ENCODE assay signal across 8 mouse cellular contexts in genomic region chr10:116473071-116473758, GRCm38 (mm10). TPM values are rescaled to one million over a fixed set of nuclear protein-coding genes. Genes with fewer than 3 reads are reported as not detected.
DNase-seq lines count a peak whose midpoint lies in the region; ATAC-seq and TF ChIP-seq lines count a peak whose summit lies in the region.

No protein-coding gene starts in this region.

- H3K27me3 ChIP-seq in embryonic facial prominence, embryonic 11.5 days (ENCODE audit: control insufficient read depth, insufficient read depth, low read length): no peaks in the 10 kb centered on the region
- 0 out of 2 replicates have a peak, but pooled peaks cover 3% of the 10 kb centered on the region for H3K27me3 ChIP-seq in hindbrain, embryonic 13.5 days
- H3K27me3 ChIP-seq in limb, embryonic 13.5 days: no peaks in the 10 kb centered on the region
- H3K27me3 ChIP-seq in midbrain, embryonic 15.5 days (replicated peaks): no peaks in the 10 kb centered on the region
- no peaks in the 10 kb centered on the region for H3K27me3 ChIP-seq in testis, adult 2 months (ENCODE audit: control insufficient read depth, insufficient read depth, low read length)

- H3K4me3 ChIP-seq in embryonic facial prominence, embryonic 11.5 days (ENCODE audit: low read depth, low read length): peak overlapping the region; percentile 72
- peak overlapping the region; percentile 75 for H3K4me3 ChIP-seq in hindbrain, embryonic 13.5 days
- H3K4me3 ChIP-seq in limb, embryonic 13.5 days: peak overlapping the region; percentile 75
- peak overlapping the region; percentile 83 for H3K4me3 ChIP-seq in midbrain, embryonic 15.5 days
- peak overlapping the region; percentile 82 for H3K4me3 ChIP-seq in testis, adult 2 months (ENCODE audit: control insufficient read depth, low read depth, low read length)

- peak; percentile 19 for DNase-seq in gastrocnemius, postnatal 10 days
- DNase-seq in gastrocnemius, adult 8-10 months (ENCODE audit: low spot score in 2 of 2): no peak
- DNase-seq in T-cell, adult 2 months (ENCODE audit: low spot score): peak; percentile 72
- peak; percentile 71 for DNase-seq in embryonic facial prominence, embryonic 11.5 days (ENCODE audit: low spot score)

- no peaks in the 10 kb centered on the region for H3K4me1 ChIP-seq in embryonic facial prominence, embryonic 11.5 days (ENCODE audit: control insufficient read depth, insufficient read depth, low read length)
- peaks cover 38% of the 10 kb centered on the region for H3K4me1 ChIP-seq in hindbrain, embryonic 13.5 days (replicated peaks)
- H3K4me1 ChIP-seq in limb, embryonic 13.5 days: peaks cover 31% of the 10 kb centered on the region
- peaks cover 36% of the 10 kb centered on the region for H3K4me1 ChIP-seq in midbrain, embryonic 15.5 days
- H3K4me1 ChIP-seq in testis, adult 2 months (ENCODE audit: control insufficient read depth, insufficient read depth, low read length): peaks cover 11% of the 10 kb centered on the region

- peak overlapping the region; percentile 87 for H3K9ac ChIP-seq in embryonic facial prominence, embryonic 11.5 days (replicated peaks; ENCODE audit: low read length)
- H3K9ac ChIP-seq in hindbrain, embryonic 13.5 days: peak overlapping the region; percentile 85
- H3K9ac ChIP-seq in limb, embryonic 13.5 days: peak overlapping the region; percentile 80
- peak overlapping the region; percentile 70 for H3K9ac ChIP-seq in midbrain, embryonic 15.5 days

- peak; percentile 60 for ATAC-seq in embryonic facial prominence, embryonic 11.5 days (replicated peaks; ENCODE audit: insufficient number of reproducible peaks, low FRiP score, low TSS enrichment, low read depth)
- ATAC-seq in hindbrain, embryonic 13.5 days (ENCODE audit: low FRiP score): peak; percentile 79
- peak; percentile 75 for ATAC-seq in limb, embryonic 13.5 days (ENCODE audit: low FRiP score, low read depth)
- peak; percentile 83 for ATAC-seq in midbrain, embryonic 15.5 days (replicated peaks)

- under 1% methylated on average over 37 of the region's 78 CpGs for WGBS in embryonic facial prominence, embryonic 11.5 days
- under 1% methylated on average over 44 of the region's 78 CpGs for whole genome bisulfite sequencing in hindbrain, embryonic 13.5 days
- under 1% methylated on average over 38 of the region's 78 CpGs for WGBS in limb, embryonic 13.5 days
- WGBS in midbrain, embryonic 15.5 days: under 1% methylated on average over 68 of the region's 78 CpGs

- H3K9me3 ChIP-seq in embryonic facial prominence, embryonic 11.5 days (replicated peaks; ENCODE audit: control insufficient read depth, low read length): no peaks in the 10 kb centered on the region
- H3K9me3 ChIP-seq in hindbrain, embryonic 13.5 days: no peaks in the 10 kb centered on the region
- H3K9me3 ChIP-seq in limb, embryonic 13.5 days: peaks cover 8% of the 10 kb centered on the region
- no peaks in the 10 kb centered on the region for H3K9me3 ChIP-seq in midbrain, embryonic 15.5 days

- H3K4me2 ChIP-seq in embryonic facial prominence, embryonic 11.5 days (ENCODE audit: low read depth, low read length): peak overlapping the region; percentile 91
- peak overlapping the region; percentile 84 for H3K4me2 ChIP-seq in hindbrain, embryonic 13.5 days
- peak overlapping the region; percentile 94 for H3K4me2 ChIP-seq in limb, embryonic 13.5 days (replicated peaks)
- H3K4me2 ChIP-seq in midbrain, embryonic 15.5 days: peak overlapping the region; percentile 87

- H3K36me3 ChIP-seq in embryonic facial prominence, embryonic 11.5 days (replicated peaks; ENCODE audit: control insufficient read depth, insufficient read depth, low read depth, low read length): no peaks in the 10 kb centered on the region
- H3K36me3 ChIP-seq in hindbrain, embryonic 13.5 days: no peaks in the 10 kb centered on the region; the same call in 1 of the 2 replicates
- no peaks in the 10 kb centered on the region for H3K36me3 ChIP-seq in limb, embryonic 13.5 days
- H3K36me3 ChIP-seq in midbrain, embryonic 15.5 days (replicated peaks): no peaks in the 10 kb centered on the region
- H3K36me3 ChIP-seq in testis, adult 2 months (ENCODE audit: control insufficient read depth, insufficient read depth, low read length): no peaks in the 10 kb centered on the region

- TF ChIP-seq POLR2A in testis, adult 2 months (IDR thresholded peaks at IDR 0.05; ENCODE audit: control insufficient read depth, low read depth, low read length): no peak

- H3K27ac ChIP-seq in embryonic facial prominence, embryonic 11.5 days (replicated peaks; ENCODE audit: low read depth, low read length): peak overlapping the region; percentile 48; the same call in 1 of the 2 replicates
- H3K27ac ChIP-seq in hindbrain, embryonic 13.5 days: peak overlapping the region; percentile 91
- peak overlapping the region; percentile 69; the same call in 1 of the 2 replicates for H3K27ac ChIP-seq in limb, embryonic 13.5 days
- peak overlapping the region; percentile 87 for H3K27ac ChIP-seq in midbrain, embryonic 15.5 days
- peak overlapping the region; percentile 51 for H3K27ac ChIP-seq in testis, adult 2 months (ENCODE audit: control insufficient read depth, insufficient read depth, low read depth, low read length)

- TF ChIP-seq CTCF in testis, adult 2 months (IDR thresholded peaks at IDR 0.05; ENCODE audit: control insufficient read depth, insufficient read depth, insufficient replicate concordance, low read depth, low read length): no peak

RNA-seq across cellular contexts. Expression of gene Kcnmb4, which starts 0.5 kb away (rescaled TPM):
- 1 to 10 TPM; 1.7 to 1.8 TPM for total RNA-seq in gastrocnemius, postnatal 10 days (2021)
- total RNA-seq in gastrocnemius, adult 8-10 months (2022): under 1 TPM in 2 of 4 experiments, not detected in 2; 0.21 to 0.22 TPM
- polyA plus RNA-seq in embryonic facial prominence, embryonic 11.5 days (2014; fragmentation: Nextera tagmentation; extraction: Ambion mirVana): 12.0 and 12.8 TPM in 2 replicates
- polyA plus RNA-seq in hindbrain, embryonic 13.5 days (2015; fragmentation: Nextera tagmentation; extraction: Ambion mirVana): 23.1 and 27.5 TPM in 2 replicates
- polyA plus RNA-seq in limb, embryonic 13.5 days (2015; fragmentation: Nextera tagmentation; extraction: Ambion mirVana): 23.5 and 27.0 TPM in 2 replicates
- 17.1 and 20.3 TPM in 2 replicates for polyA plus RNA-seq in midbrain, embryonic 15.5 days (2015; fragmentation: Nextera tagmentation; extraction: Ambion mirVana)
- polyA plus RNA-seq in testis, adult 2 months (2012; rRNA removed): 145 and 169 TPM in 2 replicates

Comparison
In these comparisons a context has a peak if more than half of its experiments do, and no peak if none do; other contexts are left out.
1. DNase-seq: peak in gastrocnemius, postnatal 10 days (single experiment), T-cell, adult 2 months (single experiment) and embryonic facial prominence, embryonic 11.5 days (single experiment); none in gastrocnemius, adult 8-10 months (0 of 2).
2. Peak in every context shown above with its lines, with median percentiles within 50 percentile points of each other: ATAC-seq, H3K27ac ChIP-seq, H3K4me2 ChIP-seq, H3K4me3 ChIP-seq and H3K9ac ChIP-seq.